Comparison of ENCODE assay signal across 9 mouse cellular contexts in the genomic region with DNA sequence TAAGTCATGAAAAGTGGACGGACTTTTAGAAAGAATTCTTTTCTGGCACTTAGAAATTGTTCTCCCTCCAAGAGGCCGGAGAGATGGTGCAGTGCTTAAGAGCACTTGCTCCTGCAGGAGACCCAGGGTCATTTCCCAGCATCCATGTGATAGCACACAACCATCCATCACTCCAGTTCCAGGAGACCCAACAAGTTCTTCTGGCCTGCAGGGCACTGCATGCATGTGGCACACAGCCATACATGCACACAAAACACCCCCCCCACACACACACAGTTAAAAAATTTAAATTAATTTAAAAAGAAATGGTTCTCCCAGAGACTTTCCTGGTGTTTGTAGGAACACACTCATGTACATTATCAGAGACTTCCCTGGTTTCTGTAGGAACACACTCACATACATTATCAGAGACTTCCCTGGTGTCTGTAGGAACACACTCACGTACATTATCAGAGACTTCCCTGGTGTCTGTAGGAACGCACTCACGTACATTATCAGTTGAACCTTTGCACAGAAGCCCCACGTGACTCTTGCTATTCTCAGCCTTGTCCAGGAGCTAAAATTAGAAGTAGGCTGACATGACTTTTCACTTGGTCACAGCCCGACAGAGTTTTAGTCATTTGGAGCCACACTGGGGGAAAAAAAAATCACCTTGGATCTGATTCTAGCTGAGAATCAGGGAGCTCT. TPM values are rescaled to one million over a fixed set of nuclear protein-coding genes. Genes with fewer than 3 reads are reported as not detected.
DNase-seq lines count a peak whose midpoint lies in the region; ATAC-seq lines count a peak whose summit lies in the region.
"Had no signal": no experiment of that assay in that cellular context is flagged by ENCODE, and none has a peak within 500 bp of the region (broad histone marks: within the 10 kb centered on the region; RNA-seq: fewer than 3 reads in every experiment).

Lrrc39 (plus strand) TSS at position 566 of the 687 bp plus-strand sequence.

- no peaks in the 10 kb centered on the region for H3K9me3 ChIP-seq in forebrain, embryonic 15.5 days

- H3K4me2 ChIP-seq in forebrain, embryonic 15.5 days (replicated peaks) = no peak within 1 kb of the TSS
- H3K4me2 ChIP-seq: midbrain, embryonic 12.5 days had no signal

- intact Hi-C loops in heart, postnatal 10 days (cut with DNase I) = no loop called here

- no peaks in the 10 kb centered on the region for H3K27me3 ChIP-seq in forebrain, embryonic 15.5 days
- H3K27me3 ChIP-seq: midbrain, embryonic 12.5 days had no signal

- H3K4me3 ChIP-seq in forebrain, embryonic 15.5 days = no peak within 1 kb of the TSS
- H3K4me3 ChIP-seq: midbrain, embryonic 12.5 days had no signal

- H3K4me1 ChIP-seq in forebrain, embryonic 15.5 days = no peaks in the 10 kb centered on the region
- H3K4me1 ChIP-seq: midbrain, embryonic 12.5 days had no signal

- WGBS in forebrain, embryonic 15.5 days = 87% methylated on average over 7 of the region's 7 CpGs

- no peak for ATAC-seq in cerebellum, adult (ENCODE audit: insufficient number of reproducible peaks, low FRiP score, low TSS enrichment)
- peak; percentile 97 for ATAC-seq in erythroid progenitor cell, adult 5-6 weeks (replicated peaks; ENCODE audit: low FRiP score, poor library complexity, severe bottlenecking)
- ATAC-seq in megakaryocyte-erythroid progenitor cell, adult 5-6 weeks (replicated peaks; ENCODE audit: low FRiP score, low TSS enrichment, poor library complexity, severe bottlenecking) = peak; percentile 99
- no peak for ATAC-seq in forebrain, embryonic 15.5 days (replicated peaks)

- H3K36me3 ChIP-seq in forebrain, embryonic 15.5 days = no peaks in the 10 kb centered on the region
- H3K36me3 ChIP-seq: midbrain, embryonic 12.5 days had no signal

- DNase-seq in cerebellum, adult 9-10 months = peak; percentile 26
- DNase-seq in heart, postnatal 10 days = peak; percentile 61
- no peak for DNase-seq in right cerebral cortex, postnatal 4 days
- DNase-seq in retina, embryonic 14.5 days (ENCODE audit: low spot score) = no peak

- no peak within 1 kb of the TSS for H3K9ac ChIP-seq in forebrain, embryonic 15.5 days (replicated peaks)
- H3K9ac ChIP-seq: midbrain, embryonic 12.5 days had no signal

- H3K27ac ChIP-seq in forebrain, embryonic 15.5 days (replicated peaks) = no peak within 1 kb of the TSS
- H3K27ac ChIP-seq: midbrain, embryonic 12.5 days had no signal

RNA-seq across cellular contexts. Expression of gene Lrrc39, which starts in this region (rescaled TPM):
- total RNA-seq in erythroid progenitor cell, adult 5-6 weeks (2015; ENCODE audit: low replicate concordance) = 19.5 and 37.7 TPM in 2 replicates
- 18.2 and 21.9 TPM in 2 replicates for total RNA-seq in erythroid progenitor cell, adult 5-6 weeks (2017; ENCODE audit: low replicate concordance)
- 10 to 100 TPM; 73.5 to 78.8 TPM for total RNA-seq in heart, postnatal 10 days (2021)
- total RNA-seq in megakaryocyte-erythroid progenitor cell, adult 5-6 weeks (2014; fragmentation: Nextera tagmentation) = 0.37 TPM in 1 of 2 replicates, not detected in the other
- 0.23 and 0.61 TPM in 2 replicates for total RNA-seq in megakaryocyte-erythroid progenitor cell, adult 5-6 weeks (2017)
- 0.42 and 0.54 TPM in 2 replicates for polyA plus RNA-seq in forebrain, embryonic 15.5 days (2015; fragmentation: Nextera tagmentation; extraction: Ambion mirVana)

Comparison
In these comparisons a context has a peak if more than half of its experiments do, and no peak if none do; other contexts are left out.
1. RNA of gene Lrrc39 (total RNA-seq): 73.5 to 78.8 TPM in heart, postnatal 10 days and 18.2 to 37.7 TPM in erythroid progenitor cell, adult 5-6 weeks; 0.23 to 0.61 TPM in megakaryocyte-erythroid progenitor cell, adult 5-6 weeks; every median in the first group is over 10 times any median in the second.
2. Peak in ATAC-seq in megakaryocyte-erythroid progenitor cell, adult 5-6 weeks; RNA of the gene not detected or under 1 TPM.
3. DNase-seq: peak in cerebellum, adult 9-10 months (single experiment) and heart, postnatal 10 days (2 of 2); none in right cerebral cortex, postnatal 4 days (single experiment) and retina, embryonic 14.5 days (single experiment).